Mouse (Mus musculus): Measurements from ENCODE around the gene Tnfsfm13. TPM values are rescaled to one million over a fixed set of nuclear protein-coding genes. Genes with fewer than 3 reads are reported as not detected.
A peak's percentile ranks its signal among the peaks of the same experiment; 100 is the strongest.

The Tnfsfm13 gene
- total RNA-seq, 1 experiment from 2014 or later = 1.5 TPM

DNA sequence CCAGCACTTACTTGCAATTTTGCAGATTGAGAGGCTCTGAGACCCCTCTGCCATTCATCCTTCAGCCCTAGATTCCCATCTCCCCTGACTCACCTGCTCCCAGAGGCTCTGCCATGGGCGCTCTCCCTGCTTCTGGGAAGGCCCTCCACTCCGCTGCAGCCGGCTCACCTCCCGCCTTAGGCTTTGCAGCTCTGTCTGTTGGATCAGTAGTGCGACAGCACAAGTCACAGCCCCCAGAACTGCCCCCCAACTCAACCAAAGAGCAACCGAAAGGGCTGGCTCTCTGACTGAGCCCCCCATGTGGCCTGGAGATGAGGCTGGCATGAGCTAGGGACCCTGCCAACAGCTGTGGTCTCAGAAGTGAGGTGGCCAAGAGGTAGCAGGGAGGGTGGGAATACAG lies 11.0 kb downstream of the Tnfsfm13 start:
- ATAC-seq (replicated peaks in 1 of 2; ENCODE audit: insufficient read depth in 1 of 2, low FRiP score in 2 of 2, low TSS enrichment in 1 of 2, low read depth in 1 of 2, poor library complexity in 2 of 2, severe bottlenecking in 2 of 2) = no peak

DNA sequence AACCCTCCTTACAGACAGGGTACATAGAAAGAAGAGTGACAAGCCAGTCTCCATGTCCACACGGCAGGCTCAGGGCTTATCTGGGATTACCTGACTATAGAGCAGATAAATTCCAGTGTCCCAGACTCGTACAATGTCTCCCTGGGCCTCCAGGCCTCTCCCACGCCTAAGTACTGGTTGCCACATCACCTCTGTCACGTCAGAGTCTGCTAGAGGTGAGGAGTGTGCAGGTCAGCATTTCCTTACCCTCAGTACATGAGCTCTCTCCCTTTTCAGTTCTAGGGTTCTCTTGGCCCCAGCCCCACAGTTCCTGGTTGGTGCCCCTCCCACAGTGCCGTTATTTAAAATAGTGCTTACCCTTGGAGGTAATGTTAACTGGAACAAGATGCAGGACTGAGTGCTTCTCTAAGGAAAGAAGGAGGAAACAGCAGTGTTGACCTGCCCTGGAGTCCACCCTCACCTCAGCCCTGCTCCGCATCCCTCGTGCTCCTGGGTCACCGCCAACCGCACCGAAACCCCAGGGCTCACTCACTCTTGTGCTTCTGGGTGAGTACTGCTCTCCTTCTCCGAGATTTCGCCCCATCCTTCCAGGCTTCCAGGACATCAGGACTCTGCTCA lies 11.7 kb downstream of the Tnfsfm13 start:
- no peak for ATAC-seq (replicated peaks in 1 of 2; ENCODE audit: insufficient read depth in 1 of 2, low FRiP score in 2 of 2, low TSS enrichment in 1 of 2, low read depth in 1 of 2, poor library complexity in 2 of 2, severe bottlenecking in 2 of 2)

DNA sequence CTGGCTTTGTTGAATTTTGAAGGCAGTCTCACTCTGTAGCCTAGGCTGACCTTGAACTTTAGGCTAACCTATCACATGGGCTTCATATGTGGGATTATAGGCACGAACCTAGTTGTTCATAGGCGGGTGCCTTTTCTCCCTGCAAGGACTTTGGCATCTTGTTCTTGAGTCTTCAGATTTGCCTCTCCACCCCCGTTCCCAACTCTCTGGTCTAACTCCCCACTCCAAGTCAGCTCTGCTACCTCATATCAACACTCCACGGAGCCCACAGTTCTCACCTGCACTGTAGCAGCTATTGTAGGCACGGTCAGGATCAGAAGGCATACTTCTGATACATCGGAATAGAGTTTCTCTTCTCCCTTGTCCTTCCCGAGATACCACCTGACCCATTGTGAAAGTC lies 12.3 kb downstream of the Tnfsfm13 start:
- no peak for ATAC-seq (replicated peaks in 1 of 2; ENCODE audit: insufficient read depth in 1 of 2, low FRiP score in 2 of 2, low TSS enrichment in 1 of 2, low read depth in 1 of 2, poor library complexity in 2 of 2, severe bottlenecking in 2 of 2)

DNA sequence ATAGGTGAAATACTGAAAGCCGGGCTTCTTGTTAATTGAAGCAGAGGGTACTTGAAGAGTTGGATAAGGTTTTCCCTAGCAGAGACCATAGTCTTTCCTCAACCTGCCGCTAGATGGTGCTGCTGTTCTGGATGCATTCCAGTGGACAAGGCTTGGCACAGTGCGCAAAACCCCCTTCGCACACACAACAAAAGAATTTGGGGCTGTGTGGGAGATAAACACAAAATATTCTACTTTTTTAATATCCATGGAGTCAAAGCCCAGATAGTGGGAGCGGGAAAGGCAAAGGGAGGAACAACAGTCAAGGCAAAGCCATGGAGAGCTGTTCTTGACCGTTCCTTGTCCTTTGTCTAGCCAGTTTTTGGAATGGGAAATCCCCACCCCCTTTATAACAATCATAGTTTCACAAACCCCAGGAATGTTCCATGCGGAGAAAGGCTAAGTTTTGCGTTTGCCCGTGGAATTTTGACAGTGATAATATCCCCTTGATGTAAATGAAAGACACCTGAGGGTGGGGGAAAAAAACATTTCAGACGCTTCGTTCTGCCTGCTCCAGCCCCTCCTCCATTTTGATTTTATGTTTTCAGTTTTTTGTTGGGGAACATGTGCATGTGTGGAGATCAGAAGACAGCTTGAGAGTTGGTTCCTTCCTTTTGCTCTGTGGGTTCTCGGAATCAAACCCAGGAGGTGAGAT lies 12.9 kb downstream of the Tnfsfm13 start:
- ATAC-seq (replicated peaks in 1 of 2; ENCODE audit: insufficient read depth in 1 of 2, low FRiP score in 2 of 2, low TSS enrichment in 1 of 2, low read depth in 1 of 2, poor library complexity in 2 of 2, severe bottlenecking in 2 of 2) = peak; percentile 38 to 47; a peak in 2 of 4 replicates

DNA sequence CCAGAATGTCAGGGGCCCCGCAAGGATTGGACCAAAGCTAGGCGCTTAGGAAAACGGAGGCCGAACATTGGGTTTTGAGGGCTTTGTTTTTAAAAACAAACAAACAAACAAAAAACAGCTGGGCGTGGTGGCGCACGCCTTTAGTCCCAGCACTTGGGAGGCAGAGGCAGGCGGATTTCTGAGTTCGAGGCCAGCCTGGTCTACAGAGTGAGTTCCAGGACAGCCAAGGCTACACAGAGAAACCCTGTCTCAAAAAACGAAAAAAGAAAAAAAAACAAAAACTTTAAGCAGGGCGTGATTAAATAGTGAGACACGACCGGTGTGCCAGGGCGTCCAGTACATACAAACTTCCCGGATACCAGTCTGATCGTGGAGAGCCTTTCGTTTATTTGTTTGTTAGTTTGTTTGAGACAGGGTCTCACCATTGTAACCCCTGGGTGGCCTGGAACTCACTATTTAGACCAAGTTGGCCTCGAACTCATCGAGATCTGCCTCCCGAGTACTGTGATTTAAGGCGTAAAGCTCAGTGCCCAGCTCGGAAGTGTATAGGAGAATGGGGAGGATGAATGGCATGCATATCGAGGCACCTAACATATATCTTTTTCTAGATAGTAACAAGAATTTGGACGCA lies 13.6 kb downstream of the Tnfsfm13 start:
- ATAC-seq (replicated peaks in 1 of 2; ENCODE audit: insufficient read depth in 1 of 2, low FRiP score in 2 of 2, low TSS enrichment in 1 of 2, low read depth in 1 of 2, poor library complexity in 2 of 2, severe bottlenecking in 2 of 2) = no peak

DNA sequence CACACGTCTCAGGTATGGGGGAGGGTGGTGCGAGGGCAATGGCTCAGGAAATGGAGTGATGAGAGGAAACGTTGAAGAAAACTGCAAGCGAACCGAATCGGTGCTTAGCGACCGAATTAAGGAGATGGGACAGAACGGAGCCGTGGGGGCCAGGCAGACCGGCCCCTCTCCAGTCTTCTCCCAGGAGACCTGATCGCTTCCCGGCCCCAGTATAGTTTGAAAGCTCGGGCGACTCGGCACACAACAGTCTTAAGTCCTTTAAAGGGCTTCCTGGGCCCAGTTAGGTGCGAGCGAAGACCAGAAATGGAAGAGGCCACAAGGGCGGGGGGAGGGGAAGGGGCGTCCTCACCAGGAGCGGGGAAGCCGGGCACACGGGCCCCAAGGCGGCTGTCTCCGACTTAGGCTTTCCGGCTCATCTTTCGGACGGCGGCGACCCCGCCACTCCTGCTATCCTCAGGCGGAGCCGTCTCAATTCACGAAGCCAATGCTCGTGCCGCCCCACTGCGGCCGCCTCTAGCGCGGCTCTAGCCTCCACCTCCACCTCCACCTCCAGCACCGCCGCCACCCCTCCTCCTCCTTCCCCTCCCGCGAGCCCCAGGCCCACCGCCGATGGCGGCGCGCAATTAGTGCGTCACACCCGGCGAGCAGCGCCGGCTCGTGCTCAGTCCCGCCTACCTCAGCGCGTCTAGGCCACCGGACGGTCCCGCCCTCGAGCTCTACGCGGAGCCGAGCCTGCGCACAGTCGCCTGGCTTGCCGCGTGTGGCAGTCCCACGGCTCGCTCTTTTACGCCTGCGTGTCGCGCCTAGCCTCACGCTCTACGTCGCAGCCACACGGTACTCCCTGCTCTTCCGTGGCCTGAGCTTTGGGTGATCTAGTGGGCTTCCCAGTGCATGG lies 14.3 kb downstream of the Tnfsfm13 start, which contains the start of gene Senp3:
TSS of gene Senp3 (minus strand) at position 771 of the 895 bp plus-strand sequence.
- ATAC-seq (replicated peaks in 1 of 2; ENCODE audit: insufficient read depth in 1 of 2, low FRiP score in 2 of 2, low TSS enrichment in 1 of 2, low read depth in 1 of 2, poor library complexity in 2 of 2, severe bottlenecking in 2 of 2) = peak; percentile 86 to 89

DNA sequence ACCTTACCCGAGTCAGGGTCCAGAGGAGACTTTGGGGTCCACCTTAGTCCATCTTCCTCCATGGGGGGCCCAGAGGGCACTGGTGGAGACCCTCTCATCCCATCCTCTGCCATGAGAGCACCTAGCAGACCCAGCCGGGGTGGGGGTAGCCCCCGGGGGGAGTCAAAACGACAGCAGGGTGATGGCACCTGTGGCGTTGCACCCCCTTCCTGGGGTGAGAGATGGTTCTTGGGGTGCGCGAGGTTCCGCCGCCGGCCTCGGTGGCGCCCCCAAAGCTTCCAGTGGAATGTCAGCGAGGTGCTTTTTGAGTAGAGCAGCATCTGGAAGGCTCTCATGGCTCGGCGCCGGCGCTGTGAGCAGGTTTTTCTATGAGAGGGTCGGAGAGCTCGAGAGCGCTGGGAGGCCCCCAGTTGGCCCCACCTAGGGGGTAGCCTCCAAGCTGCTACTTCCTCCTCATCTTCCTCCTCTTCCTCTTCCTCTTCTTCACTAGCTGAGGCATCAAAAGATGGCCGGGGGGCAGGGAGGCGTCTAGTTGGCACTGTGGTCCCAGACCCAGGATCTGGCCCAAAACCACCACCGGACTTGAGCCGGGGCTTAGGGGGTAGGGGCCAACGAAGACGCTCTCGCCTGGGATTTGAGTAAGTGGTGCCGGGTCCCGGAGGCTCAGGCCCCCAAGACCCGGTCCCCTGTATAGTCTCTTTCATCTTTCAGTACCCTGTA lies 15.6 kb downstream of the Tnfsfm13 start:
- ATAC-seq (replicated peaks in 1 of 2; ENCODE audit: insufficient read depth in 1 of 2, low FRiP score in 2 of 2, low TSS enrichment in 1 of 2, low read depth in 1 of 2, poor library complexity in 2 of 2, severe bottlenecking in 2 of 2) = no peak

DNA sequence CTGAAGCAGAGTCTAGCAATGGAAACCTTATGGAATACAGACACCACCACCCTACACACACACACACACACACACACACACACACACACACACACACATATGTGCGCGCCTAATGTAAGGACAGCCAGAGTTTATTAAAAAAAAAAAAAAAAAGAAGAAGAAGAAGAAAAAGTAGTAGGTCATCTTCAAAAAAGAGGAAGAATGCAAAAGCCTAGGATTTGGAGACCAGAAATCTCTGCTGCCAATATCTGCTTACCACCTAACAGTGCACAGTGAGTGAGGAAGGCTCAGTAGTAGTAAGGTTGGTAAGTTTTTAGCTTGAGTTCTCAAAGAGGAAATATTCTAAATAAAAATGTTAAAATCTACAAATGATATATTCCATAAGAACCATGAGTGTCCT lies 16.8 kb downstream of the Tnfsfm13 start:
- ATAC-seq (replicated peaks in 1 of 2; ENCODE audit: insufficient read depth in 1 of 2, low FRiP score in 2 of 2, low TSS enrichment in 1 of 2, low read depth in 1 of 2, poor library complexity in 2 of 2, severe bottlenecking in 2 of 2) = no peak

DNA sequence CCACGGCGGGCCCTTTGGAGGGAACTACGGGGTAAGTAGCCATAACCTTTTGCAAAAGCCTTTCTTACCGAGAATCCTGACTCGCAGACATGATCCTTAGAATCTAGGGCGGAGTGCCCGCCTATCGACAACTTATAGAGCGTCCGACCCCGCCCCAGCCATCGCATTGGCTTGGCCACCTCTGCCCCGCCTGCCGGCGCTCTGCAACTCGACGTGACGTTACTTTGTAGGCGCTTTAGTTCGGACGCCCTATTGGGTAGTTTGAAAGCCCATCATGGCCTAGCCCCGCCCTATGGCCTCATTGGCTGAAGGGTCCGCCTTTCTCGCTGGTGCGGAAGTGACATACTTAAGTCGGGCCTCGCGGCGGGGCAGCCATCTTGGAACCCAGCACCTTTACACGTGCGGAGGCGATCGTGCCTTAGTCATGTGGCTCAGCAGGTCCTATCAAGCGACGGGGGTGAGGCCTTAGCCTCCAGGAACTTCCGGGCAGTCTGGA lies 23.6 kb downstream of the Tnfsfm13 start, which contains the start of gene Eif4a1:
TSS of gene Eif4a1 (minus strand) at position 213 of the 496 bp plus-strand sequence.
- peak; percentile 89 to 90 for ATAC-seq (replicated peaks in 1 of 2; ENCODE audit: insufficient read depth in 1 of 2, low FRiP score in 2 of 2, low TSS enrichment in 1 of 2, low read depth in 1 of 2, poor library complexity in 2 of 2, severe bottlenecking in 2 of 2)

DNA sequence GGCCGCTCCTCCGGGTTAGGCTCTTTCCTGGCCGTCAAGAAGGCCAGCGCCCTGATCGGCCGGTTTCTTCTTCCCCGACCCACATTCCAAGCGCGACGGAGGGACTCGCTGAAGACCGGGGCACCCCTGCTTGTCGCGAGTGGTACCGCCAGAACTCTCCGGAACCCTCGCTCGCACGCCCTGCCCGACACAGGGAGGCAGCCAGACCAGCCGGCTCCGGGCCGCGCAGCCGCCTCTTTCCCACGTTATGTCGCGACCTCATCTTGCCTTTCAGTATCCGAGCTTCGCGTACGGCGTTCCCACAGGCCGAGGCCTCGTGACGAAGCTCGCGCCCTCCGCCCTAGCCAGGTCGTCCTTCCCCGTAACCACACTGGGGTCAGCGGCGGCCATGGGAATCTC lies 24.2 kb downstream of the Tnfsfm13 start:
- peak in 1 of 2 experiments; percentile 15; a peak in 2 of 4 replicates for ATAC-seq (replicated peaks in 1 of 2; ENCODE audit: insufficient read depth in 1 of 2, low FRiP score in 2 of 2, low TSS enrichment in 1 of 2, low read depth in 1 of 2, poor library complexity in 2 of 2, severe bottlenecking in 2 of 2)

DNA sequence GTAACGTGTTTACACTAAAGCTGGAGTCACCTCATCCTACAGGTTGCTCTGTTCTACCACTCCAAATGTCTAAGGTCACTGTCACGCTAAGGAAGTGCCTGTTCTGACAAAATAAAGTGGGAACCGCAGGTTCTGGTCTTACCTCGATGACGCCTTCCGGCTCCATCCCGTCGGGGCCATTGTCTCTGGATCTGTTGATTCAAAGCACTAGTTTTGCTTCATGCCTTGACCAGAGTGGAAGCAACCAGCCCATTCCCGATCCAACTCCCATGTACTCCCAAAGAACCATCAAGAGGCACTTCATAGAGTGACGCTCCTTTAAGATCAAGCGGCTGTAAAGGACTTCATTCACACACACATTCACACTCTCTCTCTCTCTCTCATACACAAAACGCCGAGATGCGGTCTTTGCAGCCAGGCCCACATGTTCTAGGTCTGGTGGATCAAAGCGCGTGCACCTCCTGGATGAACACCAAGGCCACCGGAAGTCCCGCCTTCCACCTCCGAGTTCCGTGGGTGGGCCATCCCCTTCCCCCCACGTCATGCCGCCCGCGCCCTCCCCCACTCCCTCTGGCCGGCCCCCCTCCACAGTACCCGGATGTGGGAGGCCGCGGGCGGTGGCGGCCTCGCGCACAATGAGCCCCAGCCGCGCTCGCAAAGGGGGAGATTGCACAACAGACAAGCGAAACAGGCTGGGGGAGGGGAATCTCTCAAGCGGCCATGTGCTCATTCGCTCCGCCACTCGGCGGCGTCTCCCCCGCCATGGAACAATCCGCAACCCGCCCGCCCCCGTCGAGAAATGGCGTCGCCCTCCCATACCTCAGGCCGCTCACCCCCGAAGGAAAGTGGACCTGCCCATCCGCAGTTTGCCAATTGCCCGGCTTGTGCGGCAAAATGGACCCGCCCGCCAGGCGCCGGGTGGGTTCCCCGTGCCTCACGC lies 24.8 kb downstream of the Tnfsfm13 start:
- ATAC-seq (replicated peaks in 1 of 2; ENCODE audit: insufficient read depth in 1 of 2, low FRiP score in 2 of 2, low TSS enrichment in 1 of 2, low read depth in 1 of 2, poor library complexity in 2 of 2, severe bottlenecking in 2 of 2) = peak; percentile 54 to 65

DNA sequence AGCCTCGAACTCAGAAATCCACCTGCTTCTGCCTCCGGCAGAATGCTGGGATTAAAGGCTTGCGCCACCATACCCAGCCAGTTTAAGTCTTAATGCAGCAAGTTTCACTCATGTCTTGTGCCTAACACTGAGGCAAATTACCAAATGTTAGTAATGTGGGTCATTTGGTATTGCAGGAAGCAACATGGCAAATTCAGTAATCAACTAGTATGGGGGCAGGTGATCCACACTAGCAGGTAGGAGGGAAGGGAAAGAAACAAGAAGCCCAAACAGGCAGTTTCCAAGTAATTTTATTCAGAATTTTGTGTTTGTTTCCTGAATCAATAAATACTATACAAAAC lies 29.3 kb downstream of the Tnfsfm13 start:
- ATAC-seq (replicated peaks in 1 of 2; ENCODE audit: insufficient read depth in 1 of 2, low FRiP score in 2 of 2, low TSS enrichment in 1 of 2, low read depth in 1 of 2, poor library complexity in 2 of 2, severe bottlenecking in 2 of 2) = no peak

DNA sequence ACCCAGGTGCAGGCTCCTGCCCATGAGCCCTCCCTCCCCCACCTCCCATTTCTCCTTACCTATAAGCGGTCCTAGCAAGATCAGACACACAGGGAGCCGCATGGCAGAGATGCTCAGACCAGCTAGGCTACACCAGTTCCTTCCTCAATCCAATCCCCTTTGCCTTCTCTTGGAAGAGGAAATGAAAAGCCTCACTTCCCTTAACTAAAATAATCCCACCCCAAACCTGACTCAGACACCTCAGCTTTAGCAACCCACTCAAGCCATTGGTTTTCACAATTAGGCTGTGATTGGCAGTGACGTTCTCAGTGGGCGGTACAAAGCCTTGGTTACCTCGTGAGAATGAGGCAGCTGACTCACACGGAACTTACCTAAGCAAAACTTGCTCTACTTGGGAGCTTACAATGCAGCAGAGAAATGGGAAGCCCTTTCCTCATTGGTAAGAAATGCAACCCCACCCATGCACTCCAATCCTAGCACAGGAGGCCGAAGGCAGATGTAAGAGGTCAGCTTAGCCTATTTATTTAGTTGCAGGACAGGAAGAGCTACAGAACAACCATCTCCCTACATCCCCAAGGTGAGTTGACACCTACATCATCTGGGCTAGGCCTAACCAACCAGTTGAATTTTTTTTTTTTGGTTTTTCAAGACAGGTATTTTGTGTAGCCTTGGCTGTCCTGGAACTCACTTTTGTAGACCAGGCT lies 29.8 kb downstream of the Tnfsfm13 start, which contains the start of gene Cd68:
TSS of gene Cd68 (minus strand) at position 193 of the 704 bp plus-strand sequence.
- ATAC-seq (replicated peaks in 1 of 2; ENCODE audit: insufficient read depth in 1 of 2, low FRiP score in 2 of 2, low TSS enrichment in 1 of 2, low read depth in 1 of 2, poor library complexity in 2 of 2, severe bottlenecking in 2 of 2) = peak; percentile 2 to 55; a peak in 2 of 4 replicates

DNA sequence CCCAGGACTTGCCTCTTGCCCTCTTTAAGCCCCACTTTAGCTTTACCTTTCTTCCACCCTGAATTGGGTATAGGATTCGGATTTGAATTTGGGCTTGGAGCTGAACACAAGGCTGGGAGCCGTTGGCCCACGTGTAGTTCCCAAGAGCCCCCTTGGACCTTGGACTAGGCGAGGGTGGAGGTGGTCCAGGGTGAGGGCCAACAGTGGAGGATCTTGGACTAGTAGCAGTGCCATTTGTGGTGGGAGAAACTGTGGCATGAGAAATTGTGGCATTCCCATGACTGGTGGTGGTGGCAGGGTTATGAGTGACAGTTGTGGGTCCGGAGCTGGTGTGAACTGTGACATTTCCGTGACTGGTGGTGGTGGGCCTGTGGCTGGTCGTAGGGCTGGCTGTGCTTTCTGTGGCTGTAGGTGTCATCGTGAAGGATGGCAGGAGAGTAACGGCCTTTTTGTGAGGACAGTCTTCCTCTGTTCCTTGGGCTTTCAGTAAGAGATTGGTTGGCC lies 30.4 kb downstream of the Tnfsfm13 start:
- ATAC-seq (replicated peaks in 1 of 2; ENCODE audit: insufficient read depth in 1 of 2, low FRiP score in 2 of 2, low TSS enrichment in 1 of 2, low read depth in 1 of 2, poor library complexity in 2 of 2, severe bottlenecking in 2 of 2) = no peak

DNA sequence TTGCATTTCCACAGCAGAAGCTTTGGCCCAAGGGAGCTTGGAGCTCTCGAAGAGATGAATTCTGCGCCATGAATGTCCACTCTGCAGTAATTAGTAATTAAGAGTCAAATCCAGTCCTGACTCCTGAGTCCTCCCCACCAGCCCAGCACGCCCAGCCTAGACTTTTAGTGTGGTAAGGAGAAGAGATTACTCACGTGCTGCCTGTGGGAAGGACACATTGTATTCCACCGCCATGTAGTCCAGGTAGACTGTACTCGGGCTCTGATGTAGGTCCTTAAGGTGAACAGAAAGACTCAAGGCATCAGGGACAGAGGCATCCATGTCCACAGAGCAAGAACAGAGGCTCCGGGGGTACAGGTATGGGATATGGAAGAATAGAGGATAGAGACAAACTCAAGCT lies 31.1 kb downstream of the Tnfsfm13 start:
- ATAC-seq (replicated peaks in 1 of 2; ENCODE audit: insufficient read depth in 1 of 2, low FRiP score in 2 of 2, low TSS enrichment in 1 of 2, low read depth in 1 of 2, poor library complexity in 2 of 2, severe bottlenecking in 2 of 2) = no peak

Data from hematopoietic stem cell, adult 5-6 weeks (primary cell).